Mouse (Mus musculus): ENCODE results near the gene Frmd5. TPM values are rescaled to one million over a fixed set of nuclear protein-coding genes. Genes with fewer than 3 reads are reported as not detected.

Gene Frmd5
- polyA plus RNA-seq, 1 experiment: 0.44 TPM

DNA sequence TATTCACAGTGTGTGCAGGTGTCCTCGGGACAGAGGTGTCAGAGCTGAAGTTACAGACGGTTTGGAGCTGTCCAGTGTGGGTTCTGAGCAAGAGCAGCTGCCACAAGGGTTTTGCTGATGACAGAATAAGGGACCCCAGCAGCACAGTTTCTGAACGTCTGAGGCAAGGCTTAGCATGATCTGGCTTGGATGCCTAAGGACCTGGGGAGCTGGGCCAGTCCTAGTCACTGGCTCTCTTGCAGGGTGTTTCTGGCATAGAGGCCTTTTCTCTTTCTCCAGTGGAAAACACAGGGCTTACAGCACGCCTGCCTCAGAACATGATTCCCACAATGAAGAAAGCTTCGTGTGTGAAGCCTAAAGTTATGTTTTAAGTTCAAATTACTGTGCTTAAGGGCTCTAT is 222.2 kb downstream of the Frmd5 start:
- H3K4me2 ChIP-seq (ENCODE audit: low read depth): no peak overlapping the region
- no peak overlapping the region for H3K4me3 ChIP-seq
- H3K36me3 ChIP-seq (ENCODE audit: control insufficient read depth, insufficient read depth): no peaks in the 10 kb centered on the region
- no peaks in the 10 kb centered on the region for H3K27me3 ChIP-seq (ENCODE audit: control insufficient read depth, insufficient read depth, insufficient read length)
- no peaks in the 10 kb centered on the region for H3K79me2 ChIP-seq (ENCODE audit: control insufficient read depth, insufficient read depth)
- H3ac ChIP-seq (ENCODE audit: control insufficient read depth, insufficient read length): no peak overlapping the region
- TF ChIP-seq CEBPB (IDR thresholded peaks at IDR 0.05; ENCODE audit: insufficient read depth, poor library complexity, severe bottlenecking): no peak
- TF ChIP-seq SRF (IDR thresholded peaks at IDR 0.05; ENCODE audit: control insufficient read depth, insufficient read length, low read depth): no peak
- TF ChIP-seq POLR2AphosphoS2 (IDR thresholded peaks at IDR 0.05; ENCODE audit: insufficient read length, low read depth): no peak
- TF ChIP-seq REST (IDR thresholded peaks at IDR 0.05; ENCODE audit: insufficient read depth, insufficient read length): no peak
- TF ChIP-seq MAX (IDR thresholded peaks at IDR 0.05; ENCODE audit: low read depth): no peak
- TF ChIP-seq TCF3 (IDR thresholded peaks at IDR 0.05; ENCODE audit: insufficient read length, low read depth): no peak
- no peak for TF ChIP-seq POLR2A (IDR thresholded peaks at IDR 0.05; ENCODE audit: insufficient read length, low read depth)

GRCm38 (mm10) chr2:121583468-121584116 is 223.3 kb downstream of the Frmd5 start:
- no peak overlapping the region for H3K4me2 ChIP-seq (ENCODE audit: low read depth)
- H3K27me3 ChIP-seq (ENCODE audit: control insufficient read depth, insufficient read depth, insufficient read length): no peaks in the 10 kb centered on the region
- no peaks in the 10 kb centered on the region for H3K36me3 ChIP-seq (ENCODE audit: control insufficient read depth, insufficient read depth)
- TF ChIP-seq MYOD1 (IDR thresholded peaks at IDR 0.05; ENCODE audit: control insufficient read depth in 1 of 3, insufficient read length in 2 of 3, low read depth in 2 of 3) (no peak), USF1 (IDR thresholded peaks at IDR 0.05; ENCODE audit: low read depth) (no peak), REST (IDR thresholded peaks at IDR 0.05; ENCODE audit: insufficient read depth, insufficient read length) (no peak), MYOG (IDR thresholded peaks at IDR 0.05; ENCODE audit: control insufficient read depth in 1 of 3, insufficient read depth in 1 of 3, insufficient read length in 2 of 3, low read depth in 2 of 3) (no peak), E2F4 (IDR thresholded peaks at IDR 0.05; ENCODE audit: insufficient read depth) (no peak), POLR2AphosphoS2 (IDR thresholded peaks at IDR 0.05; ENCODE audit: insufficient read length, low read depth) (no peak), POLR2A (IDR thresholded peaks at IDR 0.05; ENCODE audit: insufficient read length, low read depth) (no peak), CEBPB (IDR thresholded peaks at IDR 0.05; ENCODE audit: insufficient read depth, poor library complexity, severe bottlenecking) (no peak), TCF3 (IDR thresholded peaks at IDR 0.05; ENCODE audit: insufficient read length, low read depth) (no peak), TCF12 (IDR thresholded peaks at IDR 0.05; ENCODE audit: insufficient read depth, poor library complexity, severe bottlenecking) (no peak), SRF (IDR thresholded peaks at IDR 0.05; ENCODE audit: control insufficient read depth, insufficient read length, low read depth) (no peak), MAX (IDR thresholded peaks at IDR 0.05; ENCODE audit: low read depth) (no peak)
- H3K79me2 ChIP-seq (ENCODE audit: control insufficient read depth, insufficient read depth): no peaks in the 10 kb centered on the region
- no peak overlapping the region for H3K4me3 ChIP-seq
- no peak overlapping the region for H3ac ChIP-seq (ENCODE audit: control insufficient read depth, insufficient read length)

- H3K36me3 ChIP-seq (ENCODE audit: control insufficient read depth, insufficient read depth): no peaks in the 10 kb centered on the region
- no peak overlapping the region for H3ac ChIP-seq (ENCODE audit: control insufficient read depth, insufficient read length)
- no peak for TF ChIP-seq POLR2A (IDR thresholded peaks at IDR 0.05; ENCODE audit: insufficient read length, low read depth)
- TF ChIP-seq CEBPB (IDR thresholded peaks at IDR 0.05; ENCODE audit: insufficient read depth, poor library complexity, severe bottlenecking): no peak
- no peak overlapping the region for H3K4me2 ChIP-seq (ENCODE audit: low read depth)
- H3K27me3 ChIP-seq (ENCODE audit: control insufficient read depth, insufficient read depth, insufficient read length): no peaks in the 10 kb centered on the region
- H3K79me2 ChIP-seq (ENCODE audit: control insufficient read depth, insufficient read depth): no peaks in the 10 kb centered on the region
- H3K4me3 ChIP-seq: no peak overlapping the region
Observed at GRCm38 (mm10) chr2:121582809-121583376, 224.0 kb downstream of the Frmd5 start.

GRCm38 (mm10) chr2:121575741-121576201 is 231.1 kb downstream of the Frmd5 start:
- no peaks in the 10 kb centered on the region for H3K79me2 ChIP-seq (ENCODE audit: control insufficient read depth, insufficient read depth)
- H3K4me3 ChIP-seq: no peak overlapping the region
- TF ChIP-seq CEBPB (IDR thresholded peaks at IDR 0.05; ENCODE audit: insufficient read depth, poor library complexity, severe bottlenecking): no peak
- TF ChIP-seq MYOD1 (IDR thresholded peaks at IDR 0.05; ENCODE audit: control insufficient read depth in 1 of 3, insufficient read length in 2 of 3, low read depth in 2 of 3): peak; percentile 63 to 80 (median 69)
- H3K27me3 ChIP-seq (ENCODE audit: control insufficient read depth, insufficient read depth, insufficient read length): no peaks in the 10 kb centered on the region
- H3K4me2 ChIP-seq (ENCODE audit: low read depth): peak overlapping the region; percentile 72
- H3K36me3 ChIP-seq (ENCODE audit: control insufficient read depth, insufficient read depth): no peaks in the 10 kb centered on the region
- no peak overlapping the region for H3ac ChIP-seq (ENCODE audit: control insufficient read depth, insufficient read length)

GRCm38 (mm10) chr2:121574066-121574630 is 232.7 kb downstream of the Frmd5 start:
- no peaks in the 10 kb centered on the region for H3K27me3 ChIP-seq (ENCODE audit: control insufficient read depth, insufficient read depth, insufficient read length)
- H3K4me3 ChIP-seq: no peak overlapping the region
- H3K36me3 ChIP-seq (ENCODE audit: control insufficient read depth, insufficient read depth): no peaks in the 10 kb centered on the region
- H3K4me2 ChIP-seq (ENCODE audit: low read depth): no peak overlapping the region
- no peak for TF ChIP-seq REST (IDR thresholded peaks at IDR 0.05; ENCODE audit: insufficient read depth, insufficient read length)
- TF ChIP-seq TCF12 (IDR thresholded peaks at IDR 0.05; ENCODE audit: insufficient read depth, poor library complexity, severe bottlenecking): no peak
- TF ChIP-seq MYOG (IDR thresholded peaks at IDR 0.05; ENCODE audit: control insufficient read depth in 1 of 3, insufficient read depth in 1 of 3, insufficient read length in 2 of 3, low read depth in 2 of 3): no peak
- no peak for TF ChIP-seq SRF (IDR thresholded peaks at IDR 0.05; ENCODE audit: control insufficient read depth, insufficient read length, low read depth)
- no peaks in the 10 kb centered on the region for H3K79me2 ChIP-seq (ENCODE audit: control insufficient read depth, insufficient read depth)
- no peak overlapping the region for H3ac ChIP-seq (ENCODE audit: control insufficient read depth, insufficient read length)
